Comparison of ENCODE assay signal across 14 mouse cellular contexts in the genomic region with DNA sequence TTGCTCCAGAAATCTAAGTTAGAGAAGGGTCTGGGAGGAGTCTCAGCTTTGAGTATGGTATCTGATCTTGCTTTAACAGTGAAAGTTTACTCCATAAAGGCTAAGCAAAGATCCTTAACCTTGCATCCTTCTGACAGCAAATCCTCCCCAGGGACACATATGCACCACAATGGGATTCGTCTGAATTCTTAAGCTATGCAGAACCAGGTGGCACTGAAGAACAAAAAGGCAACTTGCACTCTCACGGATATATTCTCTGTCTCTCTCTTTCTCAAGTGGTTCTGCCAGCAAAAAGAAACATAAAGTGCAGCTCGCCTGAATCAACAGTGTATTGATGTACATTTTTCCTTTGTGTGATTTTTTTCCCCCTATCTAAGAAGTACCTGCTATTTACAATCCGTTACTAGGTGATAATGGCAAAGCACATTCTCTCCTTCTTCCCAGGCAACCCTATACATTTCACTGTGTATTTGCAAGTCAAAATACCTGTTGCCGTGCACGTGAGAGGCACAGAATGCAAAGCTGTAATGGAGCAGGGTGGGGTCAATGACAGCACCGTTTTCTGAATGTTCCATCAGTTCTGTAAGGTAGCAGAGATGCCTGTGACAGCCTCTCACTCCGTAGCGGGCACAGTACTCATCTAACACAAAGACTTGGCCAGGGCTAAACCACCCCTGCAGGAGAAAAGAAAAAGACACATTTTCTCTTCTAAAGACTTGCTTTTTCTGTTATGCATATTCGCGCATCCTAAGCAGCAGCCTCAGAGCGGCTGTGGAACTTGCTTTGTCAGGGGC.
DNase-seq lines count a peak whose midpoint lies in the region; ATAC-seq lines count a peak whose summit lies in the region.
"Had no signal": no experiment of that assay in that cellular context is flagged by ENCODE, and none has a peak within 500 bp of the region (broad histone marks: within the 10 kb centered on the region; RNA-seq: fewer than 3 reads in every experiment).

No protein-coding gene starts in this region.

- no peak overlapping the region for H3K27ac ChIP-seq in heart, embryonic 11.5 days (ENCODE audit: low read depth, low read length)
- no peak overlapping the region for H3K27ac ChIP-seq in forebrain, embryonic 10.5 days
- H3K27ac ChIP-seq in hindbrain, embryonic 14.5 days, result no peak overlapping the region
- no peak overlapping the region for H3K27ac ChIP-seq in midbrain, embryonic 16.5 days (ENCODE audit: low read length)
- H3K27ac ChIP-seq: heart, embryonic 15.5 days; liver, embryonic 14.5 days had no signal

- H3K9ac ChIP-seq in heart, embryonic 11.5 days (ENCODE audit: low read depth, low read length), result no peak overlapping the region
- peak overlapping the region; percentile 35 for H3K9ac ChIP-seq in hindbrain, embryonic 14.5 days
- H3K9ac ChIP-seq in midbrain, embryonic 16.5 days (ENCODE audit: low read depth, low read length), result peak overlapping the region; percentile 54
- H3K9ac ChIP-seq: heart, embryonic 15.5 days; liver, embryonic 14.5 days had no signal

- no peaks in the 10 kb centered on the region for H3K4me1 ChIP-seq in heart, embryonic 11.5 days (ENCODE audit: control insufficient read depth, insufficient read depth, low read length)
- peaks cover 19% of the 10 kb centered on the region for H3K4me1 ChIP-seq in forebrain, embryonic 10.5 days
- peaks cover 6% of the 10 kb centered on the region; the same call in 1 of the 2 replicates for H3K4me1 ChIP-seq in hindbrain, embryonic 14.5 days (replicated peaks; ENCODE audit: control insufficient read depth, insufficient read depth, low read length)
- H3K4me1 ChIP-seq in midbrain, embryonic 16.5 days (ENCODE audit: control insufficient read depth, insufficient read depth, low read length), result peaks cover 7% of the 10 kb centered on the region; the same call in 1 of the 2 replicates
- H3K4me1 ChIP-seq: heart, embryonic 15.5 days had no signal

- intact Hi-C loops in left cerebral cortex, postnatal 25 days (cut with DNase I), result no loop called here

- H3K27me3 ChIP-seq in heart, embryonic 11.5 days (ENCODE audit: control insufficient read depth, insufficient read depth, low read length), result no peaks in the 10 kb centered on the region
- peaks cover 36% of the 10 kb centered on the region for H3K27me3 ChIP-seq in forebrain, embryonic 10.5 days (ENCODE audit: poor library complexity, severe bottlenecking)
- H3K27me3 ChIP-seq in hindbrain, embryonic 14.5 days (ENCODE audit: control insufficient read depth, insufficient read depth, low read length), result peaks cover 4% of the 10 kb centered on the region; the same call in 1 of the 2 replicates
- no peaks in the 10 kb centered on the region for H3K27me3 ChIP-seq in midbrain, embryonic 16.5 days (ENCODE audit: control insufficient read depth, insufficient read depth, low read depth, low read length)
- H3K27me3 ChIP-seq: heart, embryonic 15.5 days had no signal

- H3K4me2 ChIP-seq in heart, embryonic 11.5 days, result peak overlapping the region; percentile 24; the same call in 1 of the 2 replicates
- peak overlapping the region; percentile 43 for H3K4me2 ChIP-seq in hindbrain, embryonic 14.5 days (replicated peaks)
- peak overlapping the region; percentile 65 for H3K4me2 ChIP-seq in midbrain, embryonic 16.5 days (ENCODE audit: low read length)
- H3K4me2 ChIP-seq: heart, embryonic 15.5 days had no signal

- WGBS in heart, embryonic 11.5 days (ENCODE audit: insufficient replicate concordance), result 13% methylated on average over 12 of the region's 12 CpGs
- 7% methylated on average over 12 of the region's 12 CpGs for WGBS in forebrain, embryonic 10.5 days
- WGBS in hindbrain, embryonic 14.5 days, result 4% methylated on average over 12 of the region's 12 CpGs
- WGBS in midbrain, embryonic 16.5 days, result 4% methylated on average over 12 of the region's 12 CpGs

- no peaks in the 10 kb centered on the region for H3K36me3 ChIP-seq in heart, embryonic 11.5 days (ENCODE audit: control insufficient read depth, insufficient read depth, low read length)
- no peaks in the 10 kb centered on the region for H3K36me3 ChIP-seq in forebrain, embryonic 10.5 days (replicated peaks)
- no peaks in the 10 kb centered on the region for H3K36me3 ChIP-seq in hindbrain, embryonic 14.5 days (replicated peaks; ENCODE audit: control insufficient read depth, insufficient read depth)
- H3K36me3 ChIP-seq in midbrain, embryonic 16.5 days (ENCODE audit: control insufficient read depth, insufficient read depth, low read length), result no peaks in the 10 kb centered on the region
- H3K36me3 ChIP-seq: heart, embryonic 15.5 days had no signal

- ATAC-seq in heart, embryonic 11.5 days (replicated peaks; ENCODE audit: insufficient number of reproducible peaks, low FRiP score, low TSS enrichment), result no peak
- ATAC-seq in hindbrain, embryonic 14.5 days (ENCODE audit: low FRiP score), result no peak
- peak; percentile 87 for ATAC-seq in midbrain, embryonic 16.5 days
- no peak for ATAC-seq in granulocyte monocyte progenitor cell, adult 5-6 weeks (replicated peaks; ENCODE audit: poor library complexity, severe bottlenecking)
- ATAC-seq: intestine, postnatal 0 days had no signal

- no peak for DNase-seq in heart, adult 8-10 months (ENCODE audit: low spot score)
- DNase-seq in forebrain, embryonic 10.5 days (ENCODE audit: extremely low spot score, low spot score), result no peak
- DNase-seq in hindbrain, embryonic 14.5 days (ENCODE audit: low spot score), result peak; percentile 28
- no peak for DNase-seq in left cerebral cortex, postnatal 25 days (ENCODE audit: low spot score in 2 of 2)
- DNase-seq in gastrocnemius, adult 18-20 months (ENCODE audit: low spot score), result no peak
- DNase-seq: adrenal gland, postnatal 14 days; cerebellum, adult 11 months; lung, postnatal 4 days had no signal

- H3K4me3 ChIP-seq in heart, embryonic 11.5 days (ENCODE audit: low read depth, low read length), result no peak overlapping the region
- H3K4me3 ChIP-seq in forebrain, embryonic 10.5 days, result peak overlapping the region; percentile 20; the same call in 1 of the 2 replicates
- peak overlapping the region; percentile 13; the same call in 1 of the 2 replicates for H3K4me3 ChIP-seq in hindbrain, embryonic 14.5 days (replicated peaks; ENCODE audit: low read length)
- H3K4me3 ChIP-seq in midbrain, embryonic 16.5 days (ENCODE audit: low read depth, low read length), result peak overlapping the region; percentile 36
- H3K4me3 ChIP-seq: heart, embryonic 15.5 days had no signal

- no peaks in the 10 kb centered on the region for H3K9me3 ChIP-seq in heart, embryonic 11.5 days (replicated peaks; ENCODE audit: control insufficient read depth, low read length)
- no peaks in the 10 kb centered on the region for H3K9me3 ChIP-seq in forebrain, embryonic 10.5 days
- no peaks in the 10 kb centered on the region for H3K9me3 ChIP-seq in hindbrain, embryonic 14.5 days (ENCODE audit: control insufficient read depth, low read length)
- H3K9me3 ChIP-seq in midbrain, embryonic 16.5 days (replicated peaks; ENCODE audit: control insufficient read depth, low read length, poor library complexity, severe bottlenecking), result no peaks in the 10 kb centered on the region
- H3K9me3 ChIP-seq: heart, embryonic 15.5 days had no signal
